Mouse (Mus musculus): Measurements from ENCODE around the gene Olfr1377. TPM values are rescaled to one million over a fixed set of nuclear protein-coding genes. Genes with fewer than 3 reads are reported as not detected.

Gene Olfr1377
- total RNA-seq, 2 experiments from 2014 or later = not detected

Other genes starting within 250 kb of the Olfr1377 start
- 10 to 100 TPM; 11.2 to 13.5 TPM for gene Zfp354c, start 154.2 kb upstream of the Olfr1377 start, total RNA-seq (2021)
- 1 to 10 TPM in 1 of 2 experiments, under 1 TPM in 1; 0.92 to 1.2 TPM for gene Zfp879, start 140.4 kb upstream of the Olfr1377 start, total RNA-seq (2021)
- not detected for gene Grm6, start 131.3 kb upstream of the Olfr1377 start, total RNA-seq (2021)
- 1 to 10 TPM; 1.9 to 2.2 TPM for gene Zfp454, start 94.3 kb upstream of the Olfr1377 start, total RNA-seq (2021)
- gene Zfp2, start 65.8 kb upstream of the Olfr1377 start, total RNA-seq (2021) = 1 to 10 TPM; 2.3 to 3.1 TPM
- 1 to 10 TPM in 1 of 2 experiments, under 1 TPM in 1; 0.87 to 2.6 TPM for gene Zfp354b, start 50.3 kb upstream of the Olfr1377 start, total RNA-seq (2021)
- gene 4933414I15Rik, start 38.2 kb upstream of the Olfr1377 start, total RNA-seq (2021) = not detected
- gene Prop1, start 28.2 kb upstream of the Olfr1377 start, total RNA-seq (2021) = not detected
- not detected for gene Olfr1378, start 15.4 kb upstream of the Olfr1377 start, total RNA-seq (2021)
- not detected for gene Olfr51, start 21.6 kb downstream of the Olfr1377 start, total RNA-seq (2021)
- not detected for gene Olfr54, start 32.3 kb downstream of the Olfr1377 start, total RNA-seq (2021)
- gene Olfr1375, start 66.1 kb downstream of the Olfr1377 start, total RNA-seq (2021) = not detected
- gene Zfp354a, start 77.3 kb downstream of the Olfr1377 start, total RNA-seq (2021) = 1 to 10 TPM; 2.1 to 3.1 TPM
- gene Gm12569, start 238.5 kb downstream of the Olfr1377 start, total RNA-seq (2021) = not detected